Mouse (Mus musculus): ENCODE data around the gene Rap1gds1. TPM values are rescaled to one million over a fixed set of nuclear protein-coding genes. Genes with fewer than 3 reads are reported as not detected.

Gene Rap1gds1
- total RNA-seq (2021): 10 to 100 TPM; 24.2 to 26.2 TPM
- 14.6 and 23.5 TPM in 2 replicates for polyA plus RNA-seq (2012; rRNA removed)
- long read RNA-seq, transcript Rap1gds1-201 (14 exons, 3,383 nt): major isoform, 10 of 25 reads
- long read RNA-seq, transcript Rap1gds1-205 (15 exons, 3,598 nt): minor isoform, 6 of 25 reads
- long read RNA-seq, partial matches to known transcripts: 1 of 25 reads
- long read RNA-seq, other reads (novel, unspliced or antisense): 4 of 25 reads

DNA sequence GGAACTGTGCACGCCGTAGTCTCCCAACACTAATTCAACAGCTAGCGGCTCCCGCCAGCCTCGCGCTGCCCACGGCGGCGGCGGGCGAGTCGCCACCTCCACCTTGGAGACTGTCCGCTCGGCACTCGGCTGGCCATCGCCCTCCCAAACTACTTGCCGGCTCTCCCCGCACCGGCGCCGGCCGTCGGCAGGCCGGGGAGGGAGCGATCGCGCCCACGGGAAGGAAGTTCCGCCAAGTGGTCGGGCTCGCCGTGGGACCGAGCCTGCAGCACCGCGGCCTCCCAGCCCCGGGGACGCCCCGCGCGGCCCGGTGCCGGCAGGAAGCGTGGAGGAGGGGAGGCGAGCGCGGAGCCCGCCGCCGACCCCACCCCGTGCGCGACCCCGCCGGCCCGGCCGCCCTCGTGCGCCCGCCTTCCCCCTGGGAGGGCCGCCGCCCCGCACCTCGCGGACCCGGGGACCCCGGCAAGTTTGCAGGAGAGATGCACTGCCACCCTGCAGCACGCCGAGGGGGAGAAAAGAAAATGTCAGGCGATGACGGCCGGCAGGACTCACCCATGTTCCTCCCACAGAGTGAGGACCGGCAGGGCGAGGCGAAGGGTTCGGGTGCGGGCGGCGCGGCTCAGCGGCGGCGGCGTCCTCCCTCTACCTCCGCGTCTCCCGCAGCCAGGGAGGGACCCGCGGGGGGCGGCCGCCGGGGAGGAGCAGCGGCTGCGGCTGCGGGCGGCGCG lies at the start of gene Rap1gds1:
Gene Rap1gds1 (minus strand): TSS at position 718 of the 728 bp plus-strand sequence.
- Histone ChIP-seq H3K27me3 (ENCODE audit: control insufficient read depth, insufficient read depth, low read length) (no peaks in the 10 kb centered on the region), H3K36me3 (ENCODE audit: control insufficient read depth, insufficient read depth, low read length) (no peaks in the 10 kb centered on the region; the same call in 1 of the 2 replicates), H3K27ac (peak within 1 kb of the TSS; percentile 94), H3K4me3 (peak within 1 kb of the TSS; percentile 99), H3K9ac (ENCODE audit: low read depth, low read length) (peak within 1 kb of the TSS; percentile 99), H3K4me1 (ENCODE audit: control insufficient read depth, insufficient read depth, low read length) (no peaks in the 10 kb centered on the region; the same call in 1 of the 2 replicates), H3K79me2 (replicated peaks; ENCODE audit: control insufficient read depth, insufficient read depth, low read length) (no peaks in the 10 kb centered on the region)
- no peak for TF ChIP-seq POLR2A (IDR thresholded peaks at IDR 0.05; ENCODE audit: insufficient read depth, low read depth, low read length)
- TF ChIP-seq EP300 (IDR thresholded peaks at IDR 0.05; ENCODE audit: insufficient read depth, low read depth, low read length): no peak
- TF ChIP-seq CTCF (IDR thresholded peaks at IDR 0.05): no peak
- intact Hi-C loops (cut with DNase I): loop anchor here (5.0 to 10.0 kb wide), 3 partner anchors 82 to 1210 kb away; partner anchors contain the start of genes Dnajb14, H2afz and Tspan5
- DNase-seq: peak; percentile 84 to 86
- WGBS: under 1% methylated on average over 92 of the region's 97 CpGs

DNA sequence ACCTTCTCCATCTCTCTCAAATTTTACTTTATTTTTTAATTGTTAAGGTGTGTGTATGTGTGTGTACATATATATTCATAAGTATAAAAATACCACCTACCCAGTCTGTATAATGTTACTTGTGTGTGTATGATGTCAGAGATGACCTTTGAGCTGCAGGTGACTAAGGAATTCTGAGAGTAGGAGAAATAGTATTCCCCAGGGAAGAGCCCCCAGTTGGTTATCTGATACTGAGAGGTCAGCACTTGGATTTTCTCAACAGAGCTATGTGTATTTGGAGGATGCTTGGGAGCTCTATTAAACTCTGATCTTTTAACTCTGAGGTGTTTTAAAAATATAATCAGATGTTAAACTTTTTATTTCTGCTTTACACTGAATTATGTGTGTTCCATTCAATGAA lies 43.4 kb upstream of the Rap1gds1 start:
- no peak overlapping the region for H3K4me3 ChIP-seq
- H3K27me3 ChIP-seq (ENCODE audit: control insufficient read depth, insufficient read depth, low read length): no peaks in the 10 kb centered on the region
- no peak overlapping the region for H3K9ac ChIP-seq (ENCODE audit: low read depth, low read length)
- intact Hi-C loops (cut with DNase I): no loop called here
- H3K79me2 ChIP-seq (replicated peaks; ENCODE audit: control insufficient read depth, insufficient read depth, low read length): no peaks in the 10 kb centered on the region
- H3K27ac ChIP-seq: no peak overlapping the region
- H3K36me3 ChIP-seq (ENCODE audit: control insufficient read depth, insufficient read depth, low read length): no peaks in the 10 kb centered on the region
- H3K4me1 ChIP-seq (ENCODE audit: control insufficient read depth, insufficient read depth, low read length): no peaks in the 10 kb centered on the region
- no peak for DNase-seq
- TF ChIP-seq EP300 (IDR thresholded peaks at IDR 0.05; ENCODE audit: insufficient read depth, low read depth, low read length) (no peak), CTCF (IDR thresholded peaks at IDR 0.05) (no peak), POLR2A (IDR thresholded peaks at IDR 0.05; ENCODE audit: insufficient read depth, low read depth, low read length) (no peak)

- TF ChIP-seq CTCF (IDR thresholded peaks at IDR 0.05) (no peak), POLR2A (IDR thresholded peaks at IDR 0.05; ENCODE audit: insufficient read depth, low read depth, low read length) (no peak), EP300 (IDR thresholded peaks at IDR 0.05; ENCODE audit: insufficient read depth, low read depth, low read length) (no peak)
Measured at GRCm38 (mm10) chr3:139116733-139117337, 41.8 kb upstream of the Rap1gds1 start.

GRCm38 (mm10) chr3:139112335-139112973 lies 37.5 kb upstream of the Rap1gds1 start:
- WGBS: 61% methylated on average over 3 of the region's 3 CpGs

More at GRCm38 (mm10) chr3:139116733-139117337, 41.8 kb upstream of the Rap1gds1 start:
- Histone ChIP-seq H3K9ac (ENCODE audit: low read depth, low read length) (no peak overlapping the region), H3K79me2 (replicated peaks; ENCODE audit: control insufficient read depth, insufficient read depth, low read length) (no peaks in the 10 kb centered on the region), H3K4me3 (no peak overlapping the region), H3K27ac (no peak overlapping the region), H3K36me3 (ENCODE audit: control insufficient read depth, insufficient read depth, low read length) (no peaks in the 10 kb centered on the region), H3K4me1 (ENCODE audit: control insufficient read depth, insufficient read depth, low read length) (no peaks in the 10 kb centered on the region), H3K27me3 (ENCODE audit: control insufficient read depth, insufficient read depth, low read length) (no peaks in the 10 kb centered on the region)
- intact Hi-C loops (cut with DNase I): no loop called here
- no peak for DNase-seq
- 73% methylated on average over 9 of the region's 9 CpGs for WGBS

GRCm38 (mm10) chr3:139111877-139112276 lies 36.9 kb upstream of the Rap1gds1 start:
- 59% methylated on average over 2 of the region's 2 CpGs for WGBS
- H3K79me2 ChIP-seq (replicated peaks; ENCODE audit: control insufficient read depth, insufficient read depth, low read length): no peaks in the 10 kb centered on the region

More at GRCm38 (mm10) chr3:139112335-139112973, 37.5 kb upstream of the Rap1gds1 start:
- no peaks in the 10 kb centered on the region for H3K36me3 ChIP-seq (ENCODE audit: control insufficient read depth, insufficient read depth, low read length)
- H3K27ac ChIP-seq: no peak overlapping the region
- H3K4me3 ChIP-seq: no peak overlapping the region
- TF ChIP-seq EP300 (IDR thresholded peaks at IDR 0.05; ENCODE audit: insufficient read depth, low read depth, low read length): no peak
- TF ChIP-seq CTCF (IDR thresholded peaks at IDR 0.05): no peak
- TF ChIP-seq POLR2A (IDR thresholded peaks at IDR 0.05; ENCODE audit: insufficient read depth, low read depth, low read length): no peak
- intact Hi-C loops (cut with DNase I): no loop called here
- no peaks in the 10 kb centered on the region for H3K27me3 ChIP-seq (ENCODE audit: control insufficient read depth, insufficient read depth, low read length)
- no peaks in the 10 kb centered on the region for H3K4me1 ChIP-seq (ENCODE audit: control insufficient read depth, insufficient read depth, low read length)
- no peaks in the 10 kb centered on the region for H3K79me2 ChIP-seq (replicated peaks; ENCODE audit: control insufficient read depth, insufficient read depth, low read length)
- DNase-seq: no peak
- H3K9ac ChIP-seq (ENCODE audit: low read depth, low read length): no peak overlapping the region

More at GRCm38 (mm10) chr3:139111877-139112276, 36.9 kb upstream of the Rap1gds1 start:
- no peak for TF ChIP-seq POLR2A (IDR thresholded peaks at IDR 0.05; ENCODE audit: insufficient read depth, low read depth, low read length)
- TF ChIP-seq EP300 (IDR thresholded peaks at IDR 0.05; ENCODE audit: insufficient read depth, low read depth, low read length): no peak
- TF ChIP-seq CTCF (IDR thresholded peaks at IDR 0.05): no peak
- H3K27me3 ChIP-seq (ENCODE audit: control insufficient read depth, insufficient read depth, low read length): no peaks in the 10 kb centered on the region
- no peak overlapping the region for H3K4me3 ChIP-seq
- no peak overlapping the region for H3K27ac ChIP-seq
- DNase-seq: no peak
- no peaks in the 10 kb centered on the region for H3K36me3 ChIP-seq (ENCODE audit: control insufficient read depth, insufficient read depth, low read length)
- no peak overlapping the region for H3K9ac ChIP-seq (ENCODE audit: low read depth, low read length)
- no peaks in the 10 kb centered on the region for H3K4me1 ChIP-seq (ENCODE audit: control insufficient read depth, insufficient read depth, low read length)
- intact Hi-C loops (cut with DNase I): no loop called here
